Mouse (Mus musculus) adrenal gland, adult 2 months (tissue): Measurements from ENCODE around the gene Gm13102. TPM values are rescaled to one million over a fixed set of nuclear protein-coding genes. Genes with fewer than 3 reads are reported as not detected.
"Not testable (repeated sequence)": the region's sequence is repeated elsewhere in the genome, so short reads cannot be mapped to it uniquely, and the experiment has no call there.

Experiments
- DNase-seq: peaks from one replicate; pipeline ENCODE4 v3.0.0; 2021
- long read RNA-seq: library from polyadenylated mRNA; stranded (forward); transcript quantifications from one replicate; pipeline ENCODE4 v2.0.0, GENCODE M21; 2021
- polyA plus RNA-seq: library from polyadenylated mRNA; depleted of rRNA; stranded (reverse); fragments of >200 nt; gene quantifications from 2 replicates; pipeline ENCODE4 v1.2.3, GENCODE M21; 2012; rRNA removed
- total RNA-seq, 2 experiments: library from RNA; stranded (reverse); gene quantifications; 2 replicates each; pipeline ENCODE4 v1.2.3; 2021

The Gm13102 gene
- not detected for total RNA-seq
- polyA plus RNA-seq: not detected in 2 replicates
- long read RNA-seq: 0 reads

GRCm38 (mm10) chr4:144106174-144106573, at the start of gene Gm13102:
Gene Gm13102 (plus strand): TSS chr4:144106474.
- DNase-seq: not testable (repeated sequence)

DNA sequence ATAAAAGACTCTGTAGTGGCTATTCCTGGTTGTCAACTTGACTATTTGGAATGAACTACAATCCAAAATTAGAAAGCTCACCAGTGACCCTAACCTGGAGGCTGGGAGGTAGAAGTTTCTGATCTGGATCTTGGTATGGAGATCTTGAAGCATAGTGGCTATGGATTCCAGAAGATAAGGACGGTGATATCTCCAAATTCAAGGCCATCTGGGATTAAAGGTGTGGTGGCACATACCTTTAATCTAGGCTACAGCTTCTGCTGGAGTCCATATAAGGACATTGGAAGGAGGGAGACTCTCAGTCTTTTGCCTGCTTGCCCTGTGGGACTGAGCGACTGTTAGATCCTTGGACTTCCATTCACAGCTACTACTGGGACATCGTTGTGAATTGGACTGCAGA, 47.4 kb upstream of the Gm13102 start, which contains the start of gene Pramel4:
Gene Pramel4 (plus strand): TSS at position 301 of the 400 bp plus-strand sequence.
- DNase-seq: not testable (repeated sequence)

Other genes starting within 250 kb of the Gm13102 start
- not detected for gene Pramef6, start 206.1 kb upstream of the Gm13102 start, total RNA-seq
- gene Pramef6, start 206.1 kb upstream of the Gm13102 start, polyA plus RNA-seq: not detected in 2 replicates
- not detected for gene Pramef25, start 155.5 kb upstream of the Gm13102 start, total RNA-seq
- gene Pramef25, start 155.5 kb upstream of the Gm13102 start, polyA plus RNA-seq: not detected in 2 replicates
- not detected for gene Gm13101, start 139.5 kb upstream of the Gm13102 start, total RNA-seq
- gene Gm13101, start 139.5 kb upstream of the Gm13102 start, polyA plus RNA-seq: not detected in 2 replicates
- gene Pramef17, start 112.1 kb upstream of the Gm13102 start, total RNA-seq: not detected
- gene Pramef17, start 112.1 kb upstream of the Gm13102 start, polyA plus RNA-seq: not detected in 2 replicates
- gene Pramel4, start 47.3 kb upstream of the Gm13102 start, total RNA-seq: not detected
- not detected in 2 replicates for gene Pramel4, start 47.3 kb upstream of the Gm13102 start, polyA plus RNA-seq
- gene Oog3, start 56.2 kb downstream of the Gm13102 start, total RNA-seq: not detected
- gene Oog3, start 56.2 kb downstream of the Gm13102 start, polyA plus RNA-seq: not detected in 2 replicates
- gene Oog2, start 84.2 kb downstream of the Gm13102 start, total RNA-seq: not detected
- not detected in 2 replicates for gene Oog2, start 84.2 kb downstream of the Gm13102 start, polyA plus RNA-seq
- gene C87977, start 106.8 kb downstream of the Gm13102 start, total RNA-seq: not detected
- gene C87977, start 106.8 kb downstream of the Gm13102 start, polyA plus RNA-seq: not detected in 2 replicates
- not detected for gene Pramel5, start 174.0 kb downstream of the Gm13102 start, total RNA-seq
- gene Pramel5, start 174.0 kb downstream of the Gm13102 start, polyA plus RNA-seq: not detected in 2 replicates
- gene Gm13128, start 223.8 kb downstream of the Gm13102 start, total RNA-seq: not detected
- gene Gm13128, start 223.8 kb downstream of the Gm13102 start, polyA plus RNA-seq: not detected in 2 replicates